Mouse (Mus musculus): Measurements from ENCODE around the gene Cacng2. TPM values are rescaled to one million over a fixed set of nuclear protein-coding genes. Genes with fewer than 3 reads are reported as not detected.

Gene Cacng2
- polyA plus RNA-seq, 1 experiment: not detected

DNA sequence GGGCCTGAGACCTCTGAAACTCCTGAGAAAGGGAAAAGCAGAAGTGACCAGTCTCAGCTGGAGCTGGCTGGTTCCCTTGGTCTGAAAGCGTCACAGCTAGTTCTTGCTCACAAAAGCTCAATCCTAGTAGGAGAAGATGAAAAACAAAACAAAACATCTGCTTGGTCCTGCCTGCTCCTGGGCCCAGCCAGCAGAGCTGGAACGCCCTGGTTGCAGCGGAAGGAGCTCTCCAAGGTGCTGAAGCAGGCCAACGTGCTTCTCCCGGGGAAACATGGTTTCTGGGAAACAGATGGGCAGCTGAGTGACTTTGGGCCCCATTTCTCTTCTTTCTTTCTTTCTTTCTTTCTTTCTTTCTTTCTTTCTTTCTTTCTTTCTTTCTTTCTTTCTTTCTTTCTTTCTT lies 53.4 kb downstream of the Cacng2 start:
- H3K27ac ChIP-seq (replicated peaks; ENCODE audit: low read depth, low read length): no peak overlapping the region
- H3K4me1 ChIP-seq (ENCODE audit: control insufficient read depth, insufficient read depth, insufficient read length, low read length): no peaks in the 10 kb centered on the region
- H3K4me3 ChIP-seq (ENCODE audit: insufficient read depth, low read depth, low read length): no peak overlapping the region

DNA sequence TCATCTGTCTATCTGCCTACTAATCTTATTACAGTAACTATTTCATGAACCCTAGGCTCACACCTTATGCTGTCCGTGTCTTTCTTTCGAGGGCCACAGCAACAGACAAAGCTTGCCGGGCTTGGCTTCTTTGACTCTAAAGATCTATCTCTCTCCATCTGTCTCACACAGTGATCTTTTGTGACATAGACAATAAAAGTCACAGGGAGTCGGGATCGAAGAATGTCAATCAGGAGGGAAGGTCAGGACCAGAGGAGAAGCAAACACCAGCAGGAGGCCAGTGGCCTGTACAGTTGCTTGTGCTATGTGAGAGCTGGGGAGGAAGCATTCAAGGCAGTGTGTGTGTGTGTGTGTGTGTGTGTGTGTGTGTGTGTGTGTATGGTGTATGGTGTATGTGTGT lies 54.3 kb downstream of the Cacng2 start:
- no peak overlapping the region for H3K27ac ChIP-seq (replicated peaks; ENCODE audit: low read depth, low read length)
- H3K4me1 ChIP-seq (ENCODE audit: control insufficient read depth, insufficient read depth, insufficient read length, low read length): no peaks in the 10 kb centered on the region
- H3K4me3 ChIP-seq (ENCODE audit: insufficient read depth, low read depth, low read length): no peak overlapping the region

DNA sequence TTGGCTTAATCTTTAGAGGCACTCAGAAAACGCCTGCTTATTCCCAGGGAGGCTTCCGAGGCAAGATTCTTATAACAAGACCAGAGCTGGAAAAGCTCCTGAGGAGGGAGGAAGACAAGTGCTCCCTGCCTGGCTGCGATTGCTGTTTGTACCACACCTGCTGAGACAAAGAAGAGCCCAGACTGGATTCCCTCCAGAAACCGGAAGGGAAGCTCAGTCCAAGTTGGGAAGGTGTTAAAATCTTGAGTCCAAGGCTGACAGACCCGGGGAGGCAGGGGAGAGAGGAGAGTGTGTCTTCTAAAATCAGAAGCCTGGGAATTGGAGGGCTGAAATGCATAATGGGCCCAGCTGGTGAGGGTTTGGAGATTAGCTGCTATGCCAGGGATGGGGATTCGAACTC lies 55.5 kb downstream of the Cacng2 start:
- no peak overlapping the region for H3K4me3 ChIP-seq (ENCODE audit: insufficient read depth, low read depth, low read length)
- H3K4me1 ChIP-seq (ENCODE audit: control insufficient read depth, insufficient read depth, insufficient read length, low read length): no peaks in the 10 kb centered on the region
- H3K27ac ChIP-seq (replicated peaks; ENCODE audit: low read depth, low read length): no peak overlapping the region

DNA sequence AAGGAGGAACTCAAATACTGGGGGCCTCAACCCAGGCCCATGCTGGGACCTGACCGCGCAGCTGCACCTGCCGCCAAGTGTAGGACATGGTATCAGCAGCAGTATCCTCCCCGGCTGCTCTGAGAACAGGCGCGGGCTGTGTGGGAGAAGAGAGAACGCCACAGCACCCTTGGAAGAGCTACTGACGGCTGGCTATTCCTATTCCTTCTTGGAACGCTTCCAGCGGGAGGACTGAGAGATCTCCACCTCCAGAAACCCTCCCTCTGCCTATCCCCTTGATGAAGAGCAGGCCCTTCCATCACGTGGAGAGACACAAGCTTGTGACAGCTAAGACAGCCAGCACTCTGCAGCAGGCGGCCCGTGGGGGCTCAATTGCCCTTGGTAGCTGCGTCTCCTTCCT lies 57.4 kb downstream of the Cacng2 start:
- no peaks in the 10 kb centered on the region for H3K4me1 ChIP-seq (ENCODE audit: control insufficient read depth, insufficient read depth, insufficient read length, low read length)
- H3K4me3 ChIP-seq (ENCODE audit: insufficient read depth, low read depth, low read length): no peak overlapping the region
- H3K27ac ChIP-seq (replicated peaks; ENCODE audit: low read depth, low read length): no peak overlapping the region

DNA sequence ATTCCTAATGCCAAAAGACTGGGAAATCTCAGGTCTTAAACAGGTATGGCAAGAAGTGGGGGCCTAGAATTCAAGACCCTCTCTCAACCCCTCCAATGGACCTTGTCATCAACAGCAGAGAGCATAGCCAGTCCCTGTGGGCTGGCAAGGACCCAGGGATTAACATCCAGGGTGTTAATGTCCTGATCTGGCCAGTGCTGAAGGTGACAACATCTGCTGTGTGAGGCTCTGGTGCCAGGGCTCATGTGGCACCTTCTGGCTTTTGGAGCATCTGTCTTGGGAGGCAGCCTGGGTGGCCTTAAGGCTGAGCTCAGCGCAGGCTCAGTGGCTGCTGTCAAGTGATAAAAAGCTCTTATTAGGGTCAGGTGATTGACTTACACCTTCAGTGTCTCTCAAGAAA lies 62.9 kb downstream of the Cacng2 start:
- no peak overlapping the region for H3K27ac ChIP-seq (replicated peaks; ENCODE audit: low read depth, low read length)
- no peak overlapping the region for H3K4me3 ChIP-seq (ENCODE audit: insufficient read depth, low read depth, low read length)
- no peaks in the 10 kb centered on the region for H3K4me1 ChIP-seq (ENCODE audit: control insufficient read depth, insufficient read depth, insufficient read length, low read length)

DNA sequence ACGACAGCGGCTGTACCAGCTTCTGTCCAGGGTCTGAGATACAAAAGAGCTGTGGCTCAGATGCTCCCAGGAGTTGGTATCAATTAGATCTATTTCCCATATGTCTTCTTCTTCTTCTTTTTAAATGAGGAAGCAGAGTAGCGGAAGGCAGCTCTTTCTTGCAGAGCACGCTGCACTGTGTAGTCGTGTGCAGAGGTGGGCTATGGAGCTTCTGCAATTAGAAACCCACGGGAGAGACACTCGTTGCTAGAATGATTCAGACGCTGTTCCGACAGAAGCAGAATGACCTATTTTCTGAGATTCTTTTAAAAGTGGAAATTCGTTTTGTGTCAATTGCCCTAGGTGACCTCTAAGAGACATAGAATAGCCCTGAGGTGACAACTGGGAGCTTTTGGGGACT lies 69.1 kb downstream of the Cacng2 start:
- Histone ChIP-seq H3K27ac (replicated peaks; ENCODE audit: low read depth, low read length) (no peak overlapping the region), H3K4me3 (ENCODE audit: insufficient read depth, low read depth, low read length) (no peak overlapping the region), H3K4me1 (ENCODE audit: control insufficient read depth, insufficient read depth, insufficient read length, low read length) (no peaks in the 10 kb centered on the region)

DNA sequence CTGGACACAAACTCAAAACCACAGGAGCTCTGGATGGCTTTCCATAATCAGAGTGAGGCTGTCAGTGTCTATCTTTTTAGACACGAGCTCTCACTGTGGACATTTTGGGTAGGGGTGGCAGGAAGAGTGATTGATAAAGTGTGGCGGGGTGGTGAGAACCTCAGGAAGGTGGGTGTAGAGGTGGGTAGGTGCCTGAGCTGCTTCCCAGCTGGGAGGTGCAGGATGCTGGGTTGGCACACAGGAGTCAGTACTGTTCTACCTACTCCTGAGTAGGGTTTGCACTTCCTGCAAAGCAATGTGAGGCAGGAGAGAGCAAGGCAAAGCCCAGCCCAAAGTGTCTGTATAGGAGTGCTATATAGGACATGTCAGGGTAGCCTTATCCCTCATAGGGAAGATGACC lies 69.9 kb downstream of the Cacng2 start:
- no peaks in the 10 kb centered on the region for H3K4me1 ChIP-seq (ENCODE audit: control insufficient read depth, insufficient read depth, insufficient read length, low read length)
- H3K4me3 ChIP-seq (ENCODE audit: insufficient read depth, low read depth, low read length): no peak overlapping the region
- no peak overlapping the region for H3K27ac ChIP-seq (replicated peaks; ENCODE audit: low read depth, low read length)

DNA sequence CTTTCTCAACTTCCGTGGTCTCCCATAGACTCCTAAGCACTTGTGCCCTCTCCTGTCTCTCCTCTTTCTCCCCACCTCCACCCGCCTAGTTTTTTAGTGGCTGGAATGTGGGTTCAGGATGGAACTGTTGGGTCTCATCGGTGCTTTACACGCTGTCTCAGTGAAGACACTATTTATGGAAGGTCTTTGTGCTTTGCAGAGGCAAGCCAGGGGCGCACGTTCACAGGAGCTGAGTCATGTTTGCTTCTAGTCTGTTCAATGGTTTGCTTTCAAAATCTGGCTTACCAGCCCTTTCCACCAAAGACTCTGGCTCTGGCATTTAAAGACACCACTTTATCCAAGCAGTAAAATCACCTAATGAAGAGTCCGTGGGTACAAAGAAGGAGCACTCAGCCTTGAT lies 74.0 kb downstream of the Cacng2 start:
- no peaks in the 10 kb centered on the region for H3K4me1 ChIP-seq (ENCODE audit: control insufficient read depth, insufficient read depth, insufficient read length, low read length)
- H3K27ac ChIP-seq (replicated peaks; ENCODE audit: low read depth, low read length): no peak overlapping the region
- H3K4me3 ChIP-seq (ENCODE audit: insufficient read depth, low read depth, low read length): no peak overlapping the region

DNA sequence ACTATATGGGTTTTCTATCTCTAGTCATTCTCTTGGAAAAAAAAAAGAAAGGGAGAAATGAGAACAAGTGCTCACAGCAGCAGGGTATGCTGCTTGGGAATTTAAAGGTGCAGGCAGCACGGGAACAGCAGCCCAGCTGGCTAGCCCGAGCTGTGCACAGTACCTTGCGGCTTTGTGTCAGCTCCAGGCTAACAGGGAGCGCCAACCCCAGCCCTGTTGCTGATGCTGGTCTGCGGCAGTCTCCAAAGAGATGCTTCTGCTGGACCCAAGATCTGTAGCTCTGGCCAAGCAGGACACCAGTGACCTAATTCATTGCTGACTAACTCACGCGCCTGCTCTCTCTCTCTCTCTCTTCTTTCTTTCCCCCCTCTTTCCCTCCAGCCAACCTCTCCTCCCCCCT lies 74.5 kb downstream of the Cacng2 start:
- H3K4me3 ChIP-seq (ENCODE audit: insufficient read depth, low read depth, low read length): no peak overlapping the region
- no peaks in the 10 kb centered on the region for H3K4me1 ChIP-seq (ENCODE audit: control insufficient read depth, insufficient read depth, insufficient read length, low read length)
- H3K27ac ChIP-seq (replicated peaks; ENCODE audit: low read depth, low read length): no peak overlapping the region

DNA sequence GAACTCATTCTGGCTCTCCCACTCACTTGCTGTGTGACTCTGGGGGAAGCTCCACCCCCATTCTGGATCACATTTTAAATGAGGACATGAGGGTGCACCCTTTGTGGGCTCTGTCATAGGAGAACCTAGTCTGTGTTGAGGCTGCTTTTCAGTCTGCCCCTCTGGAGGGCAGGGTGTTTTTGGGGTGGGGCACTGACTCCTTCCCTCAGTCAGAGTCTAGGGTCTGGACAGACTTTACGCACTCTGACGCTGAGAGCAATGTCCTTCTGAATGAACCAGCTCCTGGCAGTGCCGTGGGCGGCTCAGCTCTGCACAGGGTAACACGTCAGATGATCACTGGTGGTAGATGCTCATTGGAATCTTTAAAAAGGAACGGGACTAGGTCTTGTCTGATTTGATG lies 75.0 kb downstream of the Cacng2 start:
- Histone ChIP-seq H3K4me1 (ENCODE audit: control insufficient read depth, insufficient read depth, insufficient read length, low read length) (no peaks in the 10 kb centered on the region), H3K27ac (replicated peaks; ENCODE audit: low read depth, low read length) (no peak overlapping the region), H3K4me3 (ENCODE audit: insufficient read depth, low read depth, low read length) (no peak overlapping the region)

DNA sequence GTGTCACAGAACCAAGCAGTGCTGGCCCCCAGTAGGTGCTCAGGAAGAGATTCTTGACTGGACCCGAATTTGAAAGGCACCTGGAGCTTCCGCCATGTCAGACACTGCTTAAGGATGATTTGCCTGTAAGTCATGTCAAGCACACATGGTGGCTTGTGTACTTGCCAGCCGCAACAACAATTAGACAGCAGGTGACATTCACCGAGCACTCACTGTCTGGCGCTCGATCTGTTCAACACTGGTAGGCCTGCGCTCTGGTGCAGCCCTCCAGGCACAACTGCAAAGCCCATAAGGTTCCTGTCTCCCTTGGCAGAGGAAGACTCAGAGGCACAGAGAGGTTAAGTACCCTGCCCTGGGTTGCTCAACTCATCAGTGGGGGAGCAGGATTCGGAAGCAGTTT lies 77.1 kb downstream of the Cacng2 start:
- Histone ChIP-seq H3K4me1 (ENCODE audit: control insufficient read depth, insufficient read depth, insufficient read length, low read length) (no peaks in the 10 kb centered on the region), H3K27ac (replicated peaks; ENCODE audit: low read depth, low read length) (no peak overlapping the region), H3K4me3 (ENCODE audit: insufficient read depth, low read depth, low read length) (no peak overlapping the region)

DNA sequence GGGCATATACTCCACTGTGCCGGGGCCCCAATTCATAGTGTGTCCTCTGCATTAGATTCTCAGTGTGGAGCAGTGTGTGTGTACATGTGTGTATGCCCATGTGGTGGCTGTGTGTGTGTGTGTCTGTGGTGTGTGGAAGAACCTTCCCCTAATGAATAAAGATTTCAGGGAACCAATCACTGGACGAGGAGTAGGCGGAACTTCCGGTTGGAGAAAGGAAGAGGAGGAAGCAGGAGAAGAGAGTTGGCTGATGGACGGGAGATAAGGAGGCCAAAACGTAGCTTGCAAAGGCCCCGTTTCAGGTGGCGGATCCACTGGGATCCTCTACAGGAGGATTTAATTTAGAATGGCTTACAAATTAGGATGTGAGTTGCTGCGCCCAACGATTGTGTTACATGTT lies 82.2 kb downstream of the Cacng2 start:
- H3K27ac ChIP-seq (replicated peaks; ENCODE audit: low read depth, low read length): no peak overlapping the region
- H3K4me1 ChIP-seq (ENCODE audit: control insufficient read depth, insufficient read depth, insufficient read length, low read length): no peaks in the 10 kb centered on the region
- no peak overlapping the region for H3K4me3 ChIP-seq (ENCODE audit: insufficient read depth, low read depth, low read length)

DNA sequence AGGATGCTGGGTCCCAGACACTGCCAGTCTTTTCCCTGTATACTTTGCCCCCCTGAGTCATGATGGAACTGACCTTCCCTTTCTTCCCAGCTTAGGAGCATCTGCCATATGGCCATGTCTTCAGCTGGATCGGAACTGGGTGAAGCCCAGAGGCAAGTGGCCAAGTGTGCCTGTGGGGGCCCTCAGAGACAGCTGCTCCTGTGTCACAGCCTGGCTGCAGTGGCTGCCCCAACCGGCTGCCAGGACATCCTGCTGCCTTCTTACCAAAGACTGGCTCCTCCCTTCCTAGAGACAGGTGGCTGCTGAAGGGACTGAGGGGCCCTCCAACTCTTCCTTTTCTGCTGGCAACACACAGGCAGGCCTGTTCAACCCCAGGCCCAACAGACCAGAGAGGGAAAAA lies 83.2 kb downstream of the Cacng2 start:
- no peak overlapping the region for H3K4me3 ChIP-seq (ENCODE audit: insufficient read depth, low read depth, low read length)
- no peaks in the 10 kb centered on the region for H3K4me1 ChIP-seq (ENCODE audit: control insufficient read depth, insufficient read depth, insufficient read length, low read length)
- H3K27ac ChIP-seq (replicated peaks; ENCODE audit: low read depth, low read length): no peak overlapping the region

DNA sequence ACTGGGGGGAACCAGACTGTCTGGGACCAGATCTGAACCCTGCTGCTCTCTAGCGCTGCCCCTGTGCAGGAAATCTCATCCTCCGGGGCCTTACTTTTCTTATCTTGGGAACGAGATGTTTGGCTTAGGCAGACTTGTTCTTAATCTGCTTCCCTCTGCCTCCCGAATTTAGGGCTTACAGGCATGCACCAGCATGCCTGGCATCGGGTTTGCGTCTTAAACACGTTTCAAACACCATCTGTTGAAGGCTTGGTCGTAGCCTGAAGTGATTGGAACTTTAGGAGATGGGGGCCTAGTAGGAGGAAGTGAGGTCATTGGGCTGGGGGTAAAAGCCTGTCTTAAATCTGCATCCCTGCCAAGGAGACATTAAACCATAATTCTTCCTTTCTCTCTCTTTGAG lies 89.9 kb downstream of the Cacng2 start:
- Histone ChIP-seq H3K27ac (replicated peaks; ENCODE audit: low read depth, low read length) (no peak overlapping the region), H3K4me3 (ENCODE audit: insufficient read depth, low read depth, low read length) (no peak overlapping the region), H3K4me1 (ENCODE audit: control insufficient read depth, insufficient read depth, insufficient read length, low read length) (no peaks in the 10 kb centered on the region)

DNA sequence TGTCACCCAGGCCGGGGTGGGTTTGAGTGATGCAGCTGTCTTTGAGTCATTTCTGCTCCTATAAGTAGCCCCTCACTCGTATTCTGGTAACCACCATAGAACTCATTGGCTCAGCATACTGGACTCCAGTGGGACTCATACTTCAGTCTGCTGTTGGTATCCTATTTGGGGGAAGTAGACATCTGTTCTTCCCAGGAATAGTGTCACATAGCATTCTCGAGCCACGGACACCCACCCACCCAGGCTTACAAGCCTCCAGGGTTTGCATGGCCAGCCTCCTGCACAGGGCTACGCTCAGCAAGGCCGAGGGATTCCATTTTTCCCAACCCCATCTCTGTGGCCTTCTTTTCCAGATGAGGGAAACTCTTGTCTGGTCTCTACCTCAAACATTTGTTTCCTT lies 93.3 kb downstream of the Cacng2 start:
- Histone ChIP-seq H3K4me1 (ENCODE audit: control insufficient read depth, insufficient read depth, insufficient read length, low read length) (no peaks in the 10 kb centered on the region), H3K4me3 (ENCODE audit: insufficient read depth, low read depth, low read length) (no peak overlapping the region), H3K27ac (replicated peaks; ENCODE audit: low read depth, low read length) (no peak overlapping the region)

DNA sequence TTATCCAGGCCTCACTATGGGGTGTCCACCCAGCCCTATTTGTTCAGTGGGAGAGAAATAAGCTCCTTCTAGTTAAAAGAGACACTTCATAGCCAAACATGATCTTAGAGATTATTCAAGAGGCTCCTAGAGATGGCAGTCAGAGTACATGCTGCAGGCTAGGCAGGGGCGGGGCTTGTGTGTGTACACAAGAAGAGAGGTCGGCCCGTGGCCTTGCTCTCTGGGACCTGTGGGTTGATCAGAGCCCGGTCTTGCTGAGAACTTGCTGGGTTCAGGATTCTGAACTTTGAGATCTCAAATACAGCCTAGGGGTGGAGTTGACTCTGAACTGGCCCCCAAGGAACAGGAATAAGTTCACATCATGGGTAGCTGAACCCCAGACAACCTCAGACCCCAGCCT lies 95.6 kb downstream of the Cacng2 start:
- no peak overlapping the region for H3K27ac ChIP-seq (replicated peaks; ENCODE audit: low read depth, low read length)
- H3K4me3 ChIP-seq (ENCODE audit: insufficient read depth, low read depth, low read length): no peak overlapping the region
- H3K4me1 ChIP-seq (ENCODE audit: control insufficient read depth, insufficient read depth, insufficient read length, low read length): no peaks in the 10 kb centered on the region

DNA sequence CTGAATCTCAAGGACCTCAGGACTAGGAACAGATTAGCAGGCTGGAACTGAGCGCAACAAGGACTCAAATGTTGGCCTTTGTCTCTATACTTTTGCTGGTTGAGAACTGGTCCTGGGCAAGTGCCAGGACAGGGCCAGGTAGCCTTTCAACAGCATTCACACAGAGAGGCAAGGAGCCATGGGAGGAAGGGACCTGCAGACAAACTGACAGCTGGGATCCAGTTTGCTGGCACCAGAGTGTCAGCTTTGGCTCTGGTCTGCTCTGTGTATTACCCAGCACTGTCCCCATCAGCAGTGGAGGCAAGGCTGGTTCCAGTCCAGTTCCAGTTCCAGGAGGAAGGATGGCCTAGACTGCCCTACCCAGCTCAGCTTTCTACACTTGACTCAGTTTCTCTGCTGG lies 105.8 kb downstream of the Cacng2 start:
- Histone ChIP-seq H3K4me1 (ENCODE audit: control insufficient read depth, insufficient read depth, insufficient read length, low read length) (no peaks in the 10 kb centered on the region), H3K27ac (replicated peaks; ENCODE audit: low read depth, low read length) (no peak overlapping the region), H3K4me3 (ENCODE audit: insufficient read depth, low read depth, low read length) (no peak overlapping the region)

Measured in brown adipose tissue, adult 24 weeks (tissue).